ENCODE assay signal across 9 mouse cellular contexts in the genomic region with DNA sequence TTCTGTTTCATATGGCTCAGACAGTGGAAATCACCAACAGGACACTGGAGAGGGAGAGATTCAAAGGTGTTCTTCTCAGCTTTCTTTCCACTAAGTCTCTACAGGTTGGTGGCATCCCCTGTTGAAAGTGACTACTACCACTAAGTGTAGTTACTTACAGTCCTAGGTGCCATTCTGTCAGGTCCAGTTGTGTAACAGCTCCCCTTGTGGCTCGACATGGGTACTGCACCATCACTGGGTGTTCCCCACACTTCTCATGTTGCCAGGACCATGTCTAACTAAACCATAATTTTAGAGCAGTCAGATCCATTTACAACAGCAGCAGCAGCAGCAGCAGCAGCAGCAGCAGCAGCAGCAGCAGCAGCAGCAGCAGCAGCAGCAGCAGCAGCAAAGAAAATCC.
DNase-seq lines count a peak whose midpoint lies in the region; ATAC-seq lines count a peak whose summit lies in the region.
"Had no signal": no experiment of that assay in that cellular context is flagged by ENCODE, and none has a peak within 500 bp of the region (broad histone marks: within the 10 kb centered on the region; RNA-seq: fewer than 3 reads in every experiment).

No protein-coding gene starts in this region.

- intact Hi-C loops in left cerebral cortex, postnatal 36 days (cut with DNase I) = no loop called here
- intact Hi-C loops in left cerebral cortex, postnatal 14 days (cut with DNase I) = no loop called here

- DNase-seq in left cerebral cortex, adult 11 months (ENCODE audit: low spot score) = peak; percentile 1
- no peak for DNase-seq in left cerebral cortex, postnatal 36 days (ENCODE audit: low spot score in 2 of 2)
- DNase-seq in ZHBTc4 (ENCODE audit: low read depth, low spot score) (peak; percentile 61), MN1 (ENCODE audit: low spot score) (no peak)
- DNase-seq in heart, postnatal 4 days = peak; percentile 51
- peak; percentile 21 to 48 for DNase-seq in left cerebral cortex, postnatal 14 days (ENCODE audit: low spot score in 2 of 2)
- peak; percentile 1 for DNase-seq in naive thymus-derived CD4-positive, alpha-beta T cell, adult 2 months (ENCODE audit: low read depth)
- DNase-seq: liver, embryonic 13.5 days had no signal

- peak; percentile 90 for ATAC-seq in common myeloid progenitor, adult 5-6 weeks (replicated peaks; ENCODE audit: low read depth, poor library complexity, severe bottlenecking)

Comparison
In these comparisons a context has a peak if more than half of its experiments do, and no peak if none do; other contexts are left out.
1. DNase-seq: peak in left cerebral cortex, adult 11 months (single experiment), ZHBTc4 (single experiment), heart, postnatal 4 days (single experiment), left cerebral cortex, postnatal 14 days (2 of 2) and naive thymus-derived CD4-positive, alpha-beta T cell, adult 2 months (single experiment); none in left cerebral cortex, postnatal 36 days (0 of 2) and MN1 (single experiment).